Mouse (Mus musculus) gastrocnemius, postnatal 36 days (tissue): ENCODE measurements around the gene Hivep3. TPM values are rescaled to one million over a fixed set of nuclear protein-coding genes. Genes with fewer than 3 reads are reported as not detected.

ENCODE experiments used
- DNase-seq, 2 experiments: peaks; one replicate each; pipeline ENCODE4 v3.0.0; 2022
- intact Hi-C: fragments of 180-260 bp; cut with DNase I; formaldehyde crosslinking; loops from one replicate; pipeline ENCODE4 v1.15.1; 2025
- total RNA-seq, 2 experiments: library from RNA; stranded (reverse); gene quantifications; 2 replicates each; pipeline ENCODE4 v1.2.3; 2021

Gene Hivep3
- total RNA-seq, 2 experiments from 2014 or later: 2.2 to 3.5 TPM

- intact Hi-C loops: no loop called here
- DNase-seq: no peak
Observed at GRCm38 (mm10) chr4:119896572-119896971, 163.0 kb downstream of the Hivep3 start.

DNA sequence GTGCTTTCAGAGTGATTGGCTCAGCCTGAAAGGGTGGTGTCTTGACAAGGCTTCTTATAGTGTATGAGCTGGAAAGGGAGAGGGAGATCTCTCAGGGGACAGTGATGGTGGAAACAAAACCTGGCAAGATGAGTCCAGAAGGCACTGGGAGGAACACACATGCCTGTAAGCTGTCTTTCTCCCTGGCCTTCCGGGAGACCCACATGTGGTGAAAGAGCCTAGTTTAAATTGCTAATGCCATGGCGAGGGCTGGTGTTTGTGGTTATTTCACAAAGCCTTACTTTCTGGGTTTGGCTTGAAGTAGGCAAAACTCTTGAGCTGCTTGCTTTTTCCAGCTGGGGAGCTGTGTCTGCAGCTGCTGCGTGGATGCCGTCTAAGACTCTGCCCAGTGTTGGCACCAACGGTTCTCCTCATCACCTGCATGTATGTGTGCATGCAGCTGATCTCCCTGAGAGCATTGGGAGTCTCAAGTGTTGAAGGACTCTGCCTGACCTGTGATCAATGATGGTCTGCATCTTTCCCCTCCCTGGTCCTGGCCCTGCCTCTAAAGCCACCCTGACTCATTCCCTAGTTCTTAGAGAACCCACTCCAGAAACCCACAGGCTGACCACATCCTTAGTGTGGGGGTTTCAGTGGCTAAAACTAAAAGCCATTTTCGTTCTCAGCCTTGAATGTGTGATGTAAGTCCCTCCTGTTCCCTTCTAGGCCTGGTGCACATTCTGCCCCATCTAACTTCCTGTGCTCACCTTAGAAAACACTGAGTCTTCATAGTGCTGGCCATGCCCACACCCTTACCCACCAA, 163.7 kb downstream of the Hivep3 start:
- intact Hi-C loops: no loop called here
- DNase-seq: no peak

GRCm38 (mm10) chr4:119901556-119902491, 168.2 kb downstream of the Hivep3 start:
- intact Hi-C loops: no loop called here
- peak; percentile 30 to 39 for DNase-seq

- intact Hi-C loops: no loop called here
- no peak for DNase-seq
Observed at GRCm38 (mm10) chr4:119903328-119903727, 169.7 kb downstream of the Hivep3 start.

GRCm38 (mm10) chr4:119903806-119904205, 170.2 kb downstream of the Hivep3 start:
- DNase-seq: no peak
- intact Hi-C loops: no loop called here

DNA sequence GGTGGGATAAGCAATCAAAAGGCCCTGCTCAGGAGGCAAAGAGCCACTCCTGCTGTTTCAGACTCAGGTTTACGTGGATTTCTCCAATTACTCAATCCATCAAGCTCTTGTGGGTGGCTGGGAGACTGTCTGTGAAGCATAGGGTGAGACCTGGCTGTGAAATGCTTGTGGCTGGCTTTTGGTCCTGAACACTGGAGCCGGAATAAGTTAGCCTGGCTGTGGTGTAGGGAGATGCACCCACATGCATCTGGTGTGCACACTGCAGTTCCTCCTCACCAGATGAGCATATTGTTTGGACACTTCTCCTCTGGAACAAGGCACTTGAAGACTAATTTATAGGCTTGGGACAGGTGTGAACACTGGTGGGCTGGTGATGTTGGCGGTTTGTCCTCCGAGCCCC, 170.7 kb downstream of the Hivep3 start:
- DNase-seq: no peak
- intact Hi-C loops: no loop called here

GRCm38 (mm10) chr4:119907106-119907505, 173.5 kb downstream of the Hivep3 start:
- no peak for DNase-seq
- intact Hi-C loops: no loop called here

- intact Hi-C loops: no loop called here
- DNase-seq: no peak
Observed at GRCm38 (mm10) chr4:119911071-119911904, 177.7 kb downstream of the Hivep3 start.

GRCm38 (mm10) chr4:119912216-119912615, 178.6 kb downstream of the Hivep3 start:
- intact Hi-C loops: no loop called here
- DNase-seq: no peak

GRCm38 (mm10) chr4:119914194-119914593, 180.6 kb downstream of the Hivep3 start:
- intact Hi-C loops: no loop called here
- DNase-seq: no peak

DNA sequence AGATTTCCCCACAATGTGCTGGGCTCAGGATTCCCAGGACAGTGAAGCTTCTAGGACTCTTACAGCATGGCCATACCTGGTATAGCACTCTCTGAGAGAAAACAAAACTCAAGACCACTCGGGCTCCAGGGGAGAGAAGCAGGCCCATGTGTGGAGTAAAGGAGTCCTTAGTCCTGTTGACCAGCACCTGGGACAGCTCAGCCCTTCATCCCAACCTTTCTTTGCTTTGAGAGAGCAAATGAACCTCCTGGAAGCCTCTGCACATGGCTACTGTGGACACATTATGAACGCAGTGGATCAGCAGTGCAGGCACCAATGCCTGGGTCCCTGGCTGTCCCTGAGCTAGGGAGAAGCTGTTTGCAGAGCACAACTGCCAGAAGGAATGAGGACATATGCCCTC, 181.5 kb downstream of the Hivep3 start:
- DNase-seq: no peak
- intact Hi-C loops: no loop called here

GRCm38 (mm10) chr4:119917502-119917901, 183.9 kb downstream of the Hivep3 start:
- intact Hi-C loops: no loop called here
- no peak for DNase-seq

GRCm38 (mm10) chr4:119919349-119919748, 185.8 kb downstream of the Hivep3 start:
- intact Hi-C loops: no loop called here

GRCm38 (mm10) chr4:119921022-119921717, 187.6 kb downstream of the Hivep3 start:
- intact Hi-C loops: loop anchor here (2.0 kb wide), 1 partner anchor 184 kb away; no protein-coding TSS in a partner anchor
- no peak for DNase-seq

More at GRCm38 (mm10) chr4:119919349-119919748, 185.8 kb downstream of the Hivep3 start:
- DNase-seq: no peak

- DNase-seq: no peak
- intact Hi-C loops: loop anchor here (2.0 kb wide), 1 partner anchor 183 kb away; no protein-coding TSS in a partner anchor
Observed at GRCm38 (mm10) chr4:119921723-119922266, 188.2 kb downstream of the Hivep3 start.

DNA sequence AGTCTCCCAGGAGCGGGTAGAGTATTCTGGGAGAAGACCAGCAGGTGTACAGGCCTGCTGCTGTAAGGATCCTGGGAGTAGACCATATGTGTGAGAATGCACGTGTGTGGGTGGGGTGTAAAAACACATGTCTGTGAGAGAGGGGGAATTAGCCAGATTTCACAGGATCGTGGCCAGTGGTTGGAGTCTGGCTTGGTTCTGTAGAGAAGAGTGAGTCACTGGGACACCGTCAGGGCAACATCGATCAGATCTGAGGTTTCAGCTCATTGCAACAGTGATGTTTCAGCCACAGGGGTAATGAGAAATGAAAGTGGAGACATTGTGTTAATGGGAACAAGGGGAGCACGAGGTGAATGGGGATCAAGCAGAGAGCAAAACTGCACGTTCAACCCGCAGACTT, 189.4 kb downstream of the Hivep3 start:
- DNase-seq: no peak
- intact Hi-C loops: no loop called here

DNA sequence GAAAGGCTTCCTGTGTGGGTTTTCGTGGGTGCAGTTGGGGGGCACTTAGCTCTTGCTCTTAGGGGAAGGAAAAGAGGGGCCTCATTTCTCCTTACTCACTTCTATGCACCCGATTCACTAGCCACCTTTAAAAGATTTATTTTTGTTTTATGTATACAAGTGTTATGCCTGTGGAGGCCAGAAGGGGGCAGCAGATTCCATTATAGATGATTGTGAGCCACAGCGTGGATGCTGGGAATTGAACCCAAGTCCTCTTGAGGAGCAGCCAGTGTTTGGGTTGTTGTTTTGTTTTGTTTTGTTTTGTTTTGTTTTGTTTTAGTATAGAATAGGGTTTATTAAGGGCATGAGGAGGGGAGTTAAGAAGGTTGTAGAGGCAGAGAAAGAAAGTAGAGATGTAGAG, 189.8 kb downstream of the Hivep3 start:
- intact Hi-C loops: no loop called here
- no peak for DNase-seq

GRCm38 (mm10) chr4:119925052-119925451, 191.5 kb downstream of the Hivep3 start:
- no peak for DNase-seq

DNA sequence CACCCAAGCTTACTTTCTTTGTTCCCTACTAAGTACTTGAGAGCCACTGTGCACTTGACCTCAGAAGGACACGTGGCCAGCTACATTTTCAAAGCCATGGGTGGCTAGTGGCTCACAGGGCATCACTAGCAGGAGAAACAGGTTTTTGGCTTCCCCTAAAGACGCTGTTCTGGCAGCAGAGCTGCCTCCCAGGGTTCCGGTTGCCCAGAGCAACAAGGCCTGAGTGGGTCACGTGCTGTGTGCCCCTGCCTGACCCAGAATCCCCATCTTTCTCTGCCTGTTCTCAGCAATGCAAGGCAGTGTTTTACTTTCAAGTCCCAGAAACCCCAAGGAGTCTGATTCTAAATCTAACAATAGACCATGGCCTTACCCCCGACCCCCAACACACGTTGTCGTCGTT, 198.3 kb downstream of the Hivep3 start:
- intact Hi-C loops: no loop called here
- no peak for DNase-seq

More at GRCm38 (mm10) chr4:119925052-119925451, 191.5 kb downstream of the Hivep3 start:
- intact Hi-C loops: no loop called here
